Mouse (Mus musculus) kidney, embryonic 16.5 days (tissue): ENCODE results near the gene Ccdc60. TPM values are rescaled to one million over a fixed set of nuclear protein-coding genes. Genes with fewer than 3 reads are reported as not detected.
A peak's percentile ranks its signal among the peaks of the same experiment; 100 is the strongest.
"Not testable (repeated sequence)": the region's sequence is repeated elsewhere in the genome, so short reads cannot be mapped to it uniquely, and the experiment has no call there.

Experiments used
- ATAC-seq: fragments of 200-750 bp; cut with Nextera tagmentation; 2 replicates; pipeline ENCODE4 v1.8.0; 2017; ENCODE audit warnings: moderate TSS enrichment; ENCODE audit not compliant: low FRiP score, low TSS enrichment
- H3K27ac ChIP-seq: fragments of 300-500 bp; sonication (generic); 2 replicates; pipeline ENCODE4 v1.5.1; 2014; ENCODE audit warnings: low read length
- H3K27me3 ChIP-seq: fragments of 300-500 bp; sonication (generic); 2 replicates; pipeline ENCODE4 v1.6.1; 2014; ENCODE audit warnings: low read length, control low read depth, mixed read lengths; ENCODE audit not compliant: insufficient read depth
- H3K36me3 ChIP-seq: fragments of 300-500 bp; sonication (generic); 2 replicates; pipeline ENCODE4 v1.6.1; 2014; ENCODE audit warnings: low read length, control low read depth, mixed read lengths; ENCODE audit not compliant: insufficient read depth
- H3K4me1 ChIP-seq: fragments of 300-500 bp; sonication (generic); 2 replicates; pipeline ENCODE4 v1.6.1; 2014; ENCODE audit warnings: low read length, control low read depth, mixed read lengths; ENCODE audit not compliant: insufficient read depth
- H3K4me2 ChIP-seq: fragments of 300-500 bp; sonication (generic); replicated peaks from 2 replicates; pipeline ENCODE4 v1.6.1; 2014; ENCODE audit warnings: low read depth, low read length
- H3K4me3 ChIP-seq: fragments of 300-500 bp; sonication (generic); 2 replicates; pipeline ENCODE4 v1.5.1; 2014; ENCODE audit warnings: mild to moderate bottlenecking, low read length
- H3K9ac ChIP-seq: fragments of 300-500 bp; sonication (generic); replicated peaks from 2 replicates; pipeline ENCODE4 v1.6.1; 2014; ENCODE audit warnings: low read length
- H3K9me3 ChIP-seq: fragments of 300-500 bp; sonication (generic); 2 replicates; pipeline ENCODE4 v1.6.1; 2016; ENCODE audit warnings: low read length, control low read depth
- WGBS: fragments of 180-500 bp; shearing (Covaris S2); extraction: QIAGEN DNeasy Blood & Tissue Kit; methylation state at CpG from one replicate; pipeline ENCODE4 v1.1.7; 2014; 5-methylcytosine and 5-hydroxymethylcytosine counted together
- polyA plus RNA-seq: library from polyadenylated mRNA; unstranded; fragments of >200 nt; fragmentation: Nextera tagmentation; extraction: Ambion mirVana; gene quantifications from 2 replicates; pipeline ENCODE4 v1.2.1, GENCODE M21; 2015

The Ccdc60 gene
- polyA plus RNA-seq, 1 experiment from 2014 or later = 0.81 TPM

DNA sequence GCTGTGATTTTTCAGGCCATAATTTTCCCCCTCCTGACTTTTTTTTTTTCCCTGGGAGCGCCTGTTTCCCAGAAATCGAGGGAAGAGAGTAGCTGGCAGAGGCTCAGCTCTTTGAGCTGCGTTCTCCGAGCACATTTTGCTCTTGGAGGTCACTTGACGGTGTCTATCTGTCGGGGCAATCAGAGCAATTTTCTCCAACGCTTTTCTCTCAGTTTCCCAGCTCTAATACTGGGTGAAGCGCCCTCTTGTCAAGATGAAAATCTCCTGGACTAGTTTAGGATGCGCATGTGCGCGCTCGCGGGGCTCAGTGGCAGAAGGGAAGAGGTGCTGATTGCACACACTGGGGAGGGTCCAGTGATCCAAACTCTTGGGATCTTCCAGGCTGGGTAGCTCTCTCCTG, 121.8 kb downstream of the Ccdc60 start:
- no peak for ATAC-seq
- WGBS = 67% methylated on average over 13 of the region's 13 CpGs
- 0 out of 2 replicates have a peak, but pooled peaks cover 4% of the 10 kb centered on the region for H3K9me3 ChIP-seq
- no peaks in the 10 kb centered on the region for H3K36me3 ChIP-seq
- no peak overlapping the region for H3K27ac ChIP-seq
- H3K4me2 ChIP-seq = no peak overlapping the region
- no peaks in the 10 kb centered on the region for H3K4me1 ChIP-seq
- no peak overlapping the region for H3K9ac ChIP-seq
- H3K27me3 ChIP-seq = no peaks in the 10 kb centered on the region
- no peak overlapping the region for H3K4me3 ChIP-seq

DNA sequence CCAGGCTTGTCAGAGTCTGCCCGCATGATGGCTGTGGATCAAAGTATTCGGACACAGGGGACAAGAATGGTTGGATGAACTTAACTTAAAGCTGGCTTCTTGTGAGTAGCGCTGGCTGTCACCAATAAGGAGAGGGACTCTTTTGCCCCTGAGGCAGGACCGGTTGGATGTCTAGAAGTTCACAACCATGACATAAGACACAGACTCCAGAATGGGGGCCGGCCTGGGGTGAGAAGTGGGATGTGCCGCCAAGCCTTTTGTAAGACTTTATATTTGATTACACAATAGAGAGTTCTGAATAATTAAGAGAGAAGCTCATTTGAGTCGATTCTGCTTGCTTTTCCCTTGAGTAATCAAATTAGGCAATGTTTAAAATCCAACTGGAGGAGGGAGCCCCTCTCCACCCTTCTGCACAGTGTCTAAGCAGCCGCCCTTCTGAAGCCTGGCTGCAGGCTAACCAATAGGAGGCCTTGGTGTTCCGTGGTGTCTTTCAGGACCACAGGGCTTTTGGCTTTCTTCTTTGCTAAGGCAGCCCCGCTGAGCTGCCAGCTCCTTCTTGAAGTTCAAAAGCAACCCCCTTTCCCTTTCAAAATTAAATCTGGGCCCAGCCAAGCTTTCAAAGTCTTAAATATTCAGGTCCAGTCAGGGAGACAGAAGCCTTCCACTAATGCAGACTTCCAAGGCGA, 123.4 kb downstream of the Ccdc60 start:
- Histone ChIP-seq H3K27ac (no peak overlapping the region), H3K4me3 (no peak overlapping the region), H3K4me1 (no peaks in the 10 kb centered on the region), H3K36me3 (no peaks in the 10 kb centered on the region), H3K27me3 (no peaks in the 10 kb centered on the region), H3K9ac (no peak overlapping the region), H3K9me3 (no peaks in the 10 kb centered on the region), H3K4me2 (no peak overlapping the region)
- 68% methylated on average over 11 of the region's 11 CpGs for WGBS
- no peak for ATAC-seq

DNA sequence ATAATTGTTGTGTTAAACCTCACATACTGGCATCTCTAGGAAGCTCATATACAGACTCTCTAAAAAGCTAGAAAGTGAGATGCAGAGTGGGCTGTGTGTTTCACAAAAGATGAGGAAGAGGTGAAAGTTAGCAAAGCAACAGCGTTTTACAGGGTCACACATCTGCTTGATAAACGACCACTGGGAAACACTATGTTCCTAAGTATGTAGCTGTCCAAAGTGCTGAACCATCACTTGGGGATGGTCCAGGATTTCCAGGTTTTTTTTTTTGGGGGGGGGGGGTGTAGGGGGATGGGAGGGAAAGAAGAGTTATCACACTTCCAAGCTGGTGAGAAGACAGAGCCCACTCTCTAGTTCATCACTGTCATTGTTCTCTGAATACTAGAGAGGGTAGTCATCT, 134.0 kb downstream of the Ccdc60 start:
- Histone ChIP-seq H3K4me2 (no peak overlapping the region), H3K4me1 (no peaks in the 10 kb centered on the region), H3K4me3 (no peak overlapping the region), H3K36me3 (no peaks in the 10 kb centered on the region), H3K27ac (no peak overlapping the region), H3K9me3 (no peaks in the 10 kb centered on the region), H3K27me3 (no peaks in the 10 kb centered on the region), H3K9ac (no peak overlapping the region)
- no peak for ATAC-seq
- 8% methylated on average over 2 of the region's 2 CpGs for WGBS

DNA sequence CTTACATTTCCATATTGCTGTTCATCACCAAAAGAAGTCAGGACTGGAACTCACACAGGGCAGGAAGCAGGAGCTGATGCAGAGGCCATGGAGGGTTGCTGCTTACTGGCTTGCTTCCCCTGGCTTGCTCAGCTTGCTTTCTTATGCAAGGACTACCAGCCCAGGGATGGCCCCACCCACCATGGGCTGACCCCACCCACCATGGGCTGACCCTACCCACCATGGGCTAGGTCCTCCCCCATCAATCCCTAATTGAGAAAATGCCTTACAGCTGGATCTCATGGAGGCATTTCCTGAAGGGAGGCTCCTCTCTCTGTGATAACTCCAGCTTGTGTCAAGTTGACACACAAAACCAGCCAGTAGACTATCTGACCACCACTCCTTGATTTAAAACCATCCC, 142.3 kb downstream of the Ccdc60 start:
- not testable (repeated sequence) for H3K4me2 ChIP-seq, H3K9ac ChIP-seq, H3K36me3 ChIP-seq, H3K27me3 ChIP-seq, H3K4me3 ChIP-seq, H3K4me1 ChIP-seq, H3K9me3 ChIP-seq, ATAC-seq, H3K27ac ChIP-seq

DNA sequence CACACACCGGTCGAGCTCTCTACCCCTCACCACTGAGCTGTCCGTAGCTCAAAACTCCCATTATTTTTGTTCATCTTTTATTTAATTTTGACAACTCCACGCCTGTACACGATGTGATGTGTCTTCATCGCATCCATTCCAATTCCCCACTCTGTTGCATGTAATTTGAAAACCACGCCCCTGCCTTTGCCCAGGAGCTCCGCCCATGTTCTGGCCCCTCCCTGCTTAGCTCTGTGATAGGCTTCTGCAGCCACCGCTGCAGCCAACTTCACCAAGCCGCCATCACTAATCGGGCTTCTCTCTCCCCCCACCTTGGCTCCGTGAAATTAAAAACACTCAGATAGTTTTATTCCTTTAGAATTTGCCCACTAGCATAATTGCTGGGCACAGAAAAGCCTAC, 144.1 kb downstream of the Ccdc60 start:
- Histone ChIP-seq H3K27me3 (no peaks in the 10 kb centered on the region; the same call in 1 of the 2 replicates), H3K9me3 (no peaks in the 10 kb centered on the region), H3K4me1 (no peaks in the 10 kb centered on the region), H3K27ac (no peak overlapping the region), H3K36me3 (no peaks in the 10 kb centered on the region), H3K4me3 (no peak overlapping the region), H3K9ac (no peak overlapping the region), H3K4me2 (no peak overlapping the region)
- ATAC-seq = no peak
- 69% methylated on average over 12 of the region's 12 CpGs for WGBS

DNA sequence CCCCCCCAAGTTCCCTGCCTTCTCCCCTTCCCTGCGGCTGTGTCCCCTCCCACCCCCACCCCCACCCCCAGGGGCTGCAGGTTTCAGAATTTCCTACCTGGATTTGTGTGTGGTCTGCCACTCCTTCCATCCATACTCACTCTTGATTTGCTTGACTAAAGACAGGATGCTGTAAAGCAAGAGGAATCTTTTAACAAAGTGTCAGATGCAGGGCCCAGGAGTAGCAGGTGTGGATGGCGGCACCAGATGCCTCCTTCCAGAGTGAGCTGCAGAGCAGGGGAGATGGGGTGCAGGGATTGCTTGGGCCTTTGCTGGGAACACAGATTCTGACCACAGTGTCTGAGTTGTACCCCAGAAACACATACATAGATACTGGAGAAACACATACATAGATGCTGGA, 148.1 kb downstream of the Ccdc60 start:
- no peak overlapping the region for H3K27ac ChIP-seq
- no peak overlapping the region for H3K4me3 ChIP-seq
- H3K27me3 ChIP-seq = no peaks in the 10 kb centered on the region; the same call in 1 of the 2 replicates
- no peak for ATAC-seq
- H3K36me3 ChIP-seq = no peaks in the 10 kb centered on the region
- H3K9me3 ChIP-seq = no peaks in the 10 kb centered on the region
- H3K9ac ChIP-seq = no peak overlapping the region
- WGBS = 28% methylated on average over 2 of the region's 2 CpGs
- H3K4me2 ChIP-seq = no peak overlapping the region
- no peaks in the 10 kb centered on the region for H3K4me1 ChIP-seq

DNA sequence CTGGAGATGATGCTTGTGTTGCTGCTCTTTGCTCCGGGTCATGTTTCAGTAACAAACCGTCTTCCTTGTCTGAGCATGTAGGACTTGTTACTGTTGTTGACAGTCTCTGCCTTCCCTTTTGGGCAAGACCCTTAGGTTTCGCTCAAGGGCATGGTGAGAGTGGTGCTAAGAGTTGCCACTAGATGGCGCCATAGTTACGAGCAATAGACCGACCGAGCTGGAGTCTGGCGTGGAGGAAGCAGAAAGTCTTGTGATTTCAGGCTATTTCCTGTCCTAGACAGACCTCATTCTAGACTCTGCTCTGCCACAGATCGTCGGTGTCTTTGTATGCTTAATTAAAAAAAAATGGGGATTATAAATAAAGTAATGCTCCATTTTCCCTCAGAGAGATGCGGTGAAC, 165.4 kb downstream of the Ccdc60 start:
- Histone ChIP-seq H3K4me3 (0 out of 2 replicates have a peak overlapping the region, but pooled peaks have one; percentile 7), H3K9ac (peak overlapping the region; percentile 28; the same call in 1 of the 2 replicates), H3K36me3 (no peaks in the 10 kb centered on the region), H3K9me3 (no peaks in the 10 kb centered on the region), H3K4me2 (no peak overlapping the region), H3K4me1 (no peaks in the 10 kb centered on the region), H3K27ac (no peak overlapping the region), H3K27me3 (no peaks in the 10 kb centered on the region)
- WGBS = 9% methylated on average over 11 of the region's 11 CpGs
- peak; percentile 57 for ATAC-seq

DNA sequence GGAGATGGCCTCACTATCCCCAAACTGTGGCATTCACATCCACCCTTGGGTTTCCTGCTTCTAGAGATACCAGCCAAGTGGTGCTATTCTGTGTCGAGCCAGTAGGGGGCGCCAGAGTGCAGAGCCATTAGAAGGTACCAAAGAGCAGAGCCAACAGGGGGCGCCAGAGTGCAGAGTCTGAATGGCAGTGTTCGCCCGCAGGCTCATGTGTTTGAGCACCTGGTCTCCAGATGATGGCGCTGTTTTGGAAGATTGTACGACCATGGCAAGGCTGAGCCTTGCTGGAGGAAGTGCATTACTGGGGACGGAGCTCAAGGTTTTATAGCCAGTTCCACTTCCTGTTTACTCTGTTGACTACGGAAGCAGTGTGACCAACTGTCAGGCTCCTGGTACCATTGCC, 172.2 kb downstream of the Ccdc60 start:
- H3K27me3 ChIP-seq = no peaks in the 10 kb centered on the region
- no peaks in the 10 kb centered on the region for H3K9me3 ChIP-seq
- H3K4me1 ChIP-seq = peaks cover 4% of the 10 kb centered on the region; the same call in 1 of the 2 replicates
- ATAC-seq = no peak
- WGBS = 41% methylated on average over 9 of the region's 9 CpGs
- no peak overlapping the region for H3K27ac ChIP-seq
- H3K4me2 ChIP-seq = no peak overlapping the region
- no peaks in the 10 kb centered on the region for H3K36me3 ChIP-seq
- no peak overlapping the region for H3K9ac ChIP-seq
- no peak overlapping the region for H3K4me3 ChIP-seq

DNA sequence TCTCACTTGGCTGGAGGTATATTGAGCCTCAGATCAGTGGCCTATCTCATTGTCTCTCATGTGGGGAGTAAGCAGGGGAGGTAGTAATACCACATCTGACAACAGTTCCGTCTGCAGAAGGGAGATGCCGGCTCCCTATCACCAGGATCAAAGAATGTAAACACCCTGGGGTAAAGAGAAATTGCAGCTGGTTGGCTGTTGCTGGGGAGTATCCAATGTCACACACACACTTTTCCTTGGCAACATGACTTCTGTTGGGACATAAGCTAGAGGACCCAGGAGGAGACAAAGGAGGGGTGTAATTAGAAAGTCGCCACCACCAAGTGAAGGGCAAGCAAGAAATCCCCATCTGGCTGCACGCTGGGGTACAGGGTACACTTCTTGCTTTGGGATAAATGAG, 172.7 kb downstream of the Ccdc60 start:
- Histone ChIP-seq H3K4me3 (no peak overlapping the region), H3K4me2 (no peak overlapping the region), H3K27me3 (no peaks in the 10 kb centered on the region), H3K4me1 (peaks cover 4% of the 10 kb centered on the region; the same call in 1 of the 2 replicates), H3K9me3 (no peaks in the 10 kb centered on the region), H3K9ac (no peak overlapping the region), H3K36me3 (no peaks in the 10 kb centered on the region), H3K27ac (no peak overlapping the region)
- ATAC-seq = no peak
- 45% methylated on average over 4 of the region's 4 CpGs for whole genome bisulfite sequencing

DNA sequence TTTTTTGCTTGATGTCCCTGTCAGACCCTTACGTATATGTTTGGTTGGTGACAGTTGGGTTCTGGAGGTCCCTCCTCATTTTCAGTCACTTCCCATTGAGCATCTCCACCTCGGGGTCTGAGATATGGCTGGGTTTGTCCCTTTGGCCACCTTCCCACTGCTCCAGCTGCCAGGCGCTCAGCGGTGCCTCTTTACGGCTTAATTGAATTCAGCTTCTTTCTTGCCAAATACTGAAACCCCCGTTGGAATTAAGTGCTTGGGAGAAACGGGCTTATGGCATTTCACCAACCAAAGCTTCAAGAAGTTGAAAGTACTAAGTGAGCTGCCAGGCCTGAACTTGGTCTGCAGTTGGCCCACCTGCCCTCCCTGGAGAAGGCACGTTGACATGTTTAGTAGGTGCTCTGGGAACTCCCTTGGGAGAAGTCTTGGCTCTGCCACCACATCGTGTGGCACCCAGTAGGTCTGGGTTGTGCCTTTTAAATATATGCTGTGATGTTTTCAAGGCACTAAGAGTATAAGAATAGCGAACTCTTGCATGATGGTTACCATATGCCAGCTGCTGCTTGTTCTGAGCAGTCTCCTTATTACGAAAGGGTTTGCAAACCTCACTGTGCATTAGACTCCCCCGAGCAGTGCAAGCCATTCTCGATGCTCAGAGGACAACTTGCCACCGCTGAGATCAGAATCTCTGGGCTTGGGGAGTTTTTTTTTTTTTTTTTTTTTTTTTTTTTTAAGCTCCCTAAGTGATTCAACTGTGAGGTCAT, 173.5 kb downstream of the Ccdc60 start:
- Histone ChIP-seq H3K4me2 (no peak overlapping the region), H3K27me3 (no peaks in the 10 kb centered on the region), H3K4me1 (peaks cover 4% of the 10 kb centered on the region; the same call in 1 of the 2 replicates), H3K4me3 (no peak overlapping the region), H3K36me3 (no peaks in the 10 kb centered on the region), H3K27ac (no peak overlapping the region), H3K9me3 (no peaks in the 10 kb centered on the region), H3K9ac (no peak overlapping the region)
- 61% methylated on average over 14 of the region's 14 CpGs for WGBS
- ATAC-seq = no peak
